Mouse (Mus musculus): ENCODE measurements around the gene Vps8. TPM values are rescaled to one million over a fixed set of nuclear protein-coding genes. Genes with fewer than 3 reads are reported as not detected.

The Vps8 gene
- polyA plus RNA-seq (2014; fragmentation: Illumina TruSeq; extraction: RNeasy Lipid Tissue Mini Kit (QIAGEN cat#74804); ENCODE audit: low read depth, low replicate concordance), result 37.3 TPM

GRCm38 (mm10) chr16:21422645-21423545, at the start of gene Vps8:
Gene Vps8, plus strand, starts transcription at chr16:21423118.

Other genes with a start within 250 kb of the Vps8 start
- gene Ephb3, start 218.4 kb upstream of the Vps8 start, polyA plus RNA-seq (2014; fragmentation: Illumina TruSeq; extraction: RNeasy Lipid Tissue Mini Kit (QIAGEN cat#74804); ENCODE audit: low read depth, low replicate concordance), result 0.28 TPM